Mouse (Mus musculus) embryonic fibroblast, embryonic 13.5 days (primary cell): ENCODE measurements around the gene Kcnd3.

Source experiments
- CTCF ChIP-seq: IDR thresholded peaks from 2 replicates; pipeline ENCODE4 v1.5.1; 2011; ENCODE audit warnings: mild to moderate bottlenecking, control low read depth, low read length, moderate library complexity, borderline replicate concordance; ENCODE audit not compliant: insufficient read depth
- POLR2A ChIP-seq: IDR thresholded peaks from 2 replicates; pipeline ENCODE4 v1.6.1; 2011; ENCODE audit warnings: low read depth, mild to moderate bottlenecking, control low read depth, low read length, moderate library complexity

GRCm38 (mm10) chr3:105669776-105670175 lies 217.6 kb downstream of the Kcnd3 start:
- TF ChIP-seq CTCF (no peak), POLR2A (no peak)
